Comparison of ENCODE assay signal across 14 mouse cellular contexts in the genomic region with DNA sequence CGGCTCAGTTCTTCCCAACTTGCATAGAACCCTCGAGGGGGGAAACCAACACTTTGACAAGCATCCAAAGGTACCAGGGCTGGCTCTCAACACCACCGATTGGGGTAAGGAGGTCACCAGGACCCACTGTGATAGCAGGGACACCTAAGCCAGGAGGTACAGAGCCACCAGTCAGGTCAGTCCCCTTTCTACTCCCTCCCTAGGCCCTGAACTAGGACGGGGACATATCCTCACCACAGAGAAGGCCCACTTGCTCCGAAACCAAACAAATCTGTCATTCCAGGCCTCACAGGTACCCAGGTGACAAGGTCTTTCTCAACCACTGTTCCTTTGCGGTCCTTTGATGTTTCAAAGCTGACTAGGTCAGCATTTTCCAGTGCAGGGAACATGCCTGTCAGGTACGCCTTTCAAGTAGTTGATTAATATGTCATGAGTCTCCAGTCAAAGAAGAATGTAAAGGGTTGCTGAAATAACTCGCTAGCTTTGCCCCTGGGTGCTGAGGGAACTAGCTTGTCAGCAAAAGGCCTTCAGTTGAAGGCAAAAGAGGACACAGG.
DNase-seq lines count a peak whose midpoint lies in the region; ATAC-seq lines count a peak whose summit lies in the region.
"Had no signal": no experiment of that assay in that cellular context is flagged by ENCODE, and none has a peak within 500 bp of the region (broad histone marks: within the 10 kb centered on the region; RNA-seq: fewer than 3 reads in every experiment).

No protein-coding gene starts in this region.

- H3K4me3 ChIP-seq in forebrain, embryonic 10.5 days = no peak overlapping the region
- no peak overlapping the region for H3K4me3 ChIP-seq in forebrain, embryonic 13.5 days
- no peak overlapping the region for H3K4me3 ChIP-seq in kidney, embryonic 14.5 days (ENCODE audit: low read length)
- no peak overlapping the region for H3K4me3 ChIP-seq in limb, embryonic 13.5 days
- no peak overlapping the region for H3K4me3 ChIP-seq in hindbrain, embryonic 13.5 days

- H3K27ac ChIP-seq in forebrain, embryonic 10.5 days = peak overlapping the region; percentile 90
- no peak overlapping the region for H3K27ac ChIP-seq in forebrain, embryonic 13.5 days
- peak overlapping the region; percentile 51; the same call in 1 of the 2 replicates for H3K27ac ChIP-seq in kidney, embryonic 14.5 days (ENCODE audit: low read depth, low read length)
- H3K27ac ChIP-seq in limb, embryonic 13.5 days = peak overlapping the region; percentile 61; the same call in 1 of the 2 replicates
- no peak overlapping the region for H3K27ac ChIP-seq in hindbrain, embryonic 13.5 days

- H3K4me1 ChIP-seq in forebrain, embryonic 10.5 days = peaks cover 60% of the 10 kb centered on the region
- H3K4me1 ChIP-seq in forebrain, embryonic 13.5 days = peaks cover 39% of the 10 kb centered on the region
- H3K4me1 ChIP-seq in kidney, embryonic 14.5 days (ENCODE audit: control insufficient read depth, insufficient read depth, low read length) = peaks cover 48% of the 10 kb centered on the region
- H3K4me1 ChIP-seq in limb, embryonic 13.5 days = peaks cover 82% of the 10 kb centered on the region
- H3K4me1 ChIP-seq in hindbrain, embryonic 13.5 days (replicated peaks) = peaks cover 42% of the 10 kb centered on the region

- H3K36me3 ChIP-seq in forebrain, embryonic 10.5 days (replicated peaks) = no peaks in the 10 kb centered on the region
- no peaks in the 10 kb centered on the region for H3K36me3 ChIP-seq in forebrain, embryonic 13.5 days (ENCODE audit: poor library complexity, severe bottlenecking)
- no peaks in the 10 kb centered on the region for H3K36me3 ChIP-seq in kidney, embryonic 14.5 days (ENCODE audit: control insufficient read depth, insufficient read depth, low read length)
- H3K36me3 ChIP-seq in limb, embryonic 13.5 days = no peaks in the 10 kb centered on the region
- no peaks in the 10 kb centered on the region for H3K36me3 ChIP-seq in hindbrain, embryonic 13.5 days

- no peak for DNase-seq in forebrain, embryonic 10.5 days (ENCODE audit: extremely low spot score, low spot score)
- no peak for DNase-seq in kidney, postnatal 14 days
- DNase-seq: cerebellum, adult 2 months; embryo, embryonic 11 days; kidney, adult 2 months; layer of hippocampus, adult 9-11 months; right cerebral cortex, postnatal 14 days had no signal

- no peaks in the 10 kb centered on the region for H3K9me3 ChIP-seq in forebrain, embryonic 10.5 days
- no peaks in the 10 kb centered on the region for H3K9me3 ChIP-seq in forebrain, embryonic 13.5 days (replicated peaks)
- H3K9me3 ChIP-seq in kidney, embryonic 14.5 days (ENCODE audit: control insufficient read depth, low read length) = no peaks in the 10 kb centered on the region
- no peaks in the 10 kb centered on the region for H3K9me3 ChIP-seq in limb, embryonic 13.5 days
- no peaks in the 10 kb centered on the region for H3K9me3 ChIP-seq in hindbrain, embryonic 13.5 days

- H3K4me2 ChIP-seq in forebrain, embryonic 13.5 days = no peak overlapping the region
- no peak overlapping the region for H3K4me2 ChIP-seq in kidney, embryonic 14.5 days (replicated peaks; ENCODE audit: low read depth, low read length)
- no peak overlapping the region for H3K4me2 ChIP-seq in limb, embryonic 13.5 days (replicated peaks)
- no peak overlapping the region for H3K4me2 ChIP-seq in hindbrain, embryonic 13.5 days

- WGBS in forebrain, embryonic 10.5 days = 90% methylated on average over 8 of the region's 8 CpGs
- WGBS in forebrain, embryonic 13.5 days = 90% methylated on average over 8 of the region's 8 CpGs
- 64% methylated on average over 8 of the region's 8 CpGs for WGBS in kidney, embryonic 14.5 days
- 67% methylated on average over 8 of the region's 8 CpGs for WGBS in limb, embryonic 13.5 days
- 77% methylated on average over 8 of the region's 8 CpGs for whole genome bisulfite sequencing in hindbrain, embryonic 13.5 days

- H3K9ac ChIP-seq in forebrain, embryonic 13.5 days = no peak overlapping the region
- no peak overlapping the region for H3K9ac ChIP-seq in kidney, embryonic 14.5 days (ENCODE audit: low read depth, low read length)
- H3K9ac ChIP-seq in limb, embryonic 13.5 days = no peak overlapping the region
- H3K9ac ChIP-seq in hindbrain, embryonic 13.5 days = no peak overlapping the region

- H3K27me3 ChIP-seq in forebrain, embryonic 10.5 days (ENCODE audit: poor library complexity, severe bottlenecking) = no peaks in the 10 kb centered on the region
- no peaks in the 10 kb centered on the region for H3K27me3 ChIP-seq in forebrain, embryonic 13.5 days
- no peaks in the 10 kb centered on the region for H3K27me3 ChIP-seq in kidney, embryonic 14.5 days (ENCODE audit: control insufficient read depth, insufficient read depth, low read length)
- H3K27me3 ChIP-seq in limb, embryonic 13.5 days = no peaks in the 10 kb centered on the region
- H3K27me3 ChIP-seq in hindbrain, embryonic 13.5 days = no peaks in the 10 kb centered on the region

- ATAC-seq in forebrain, embryonic 13.5 days = no peak
- no peak for ATAC-seq in kidney, embryonic 14.5 days (ENCODE audit: low FRiP score, low TSS enrichment)
- peak; percentile 65 for ATAC-seq in CD4-positive, CD25-positive, alpha-beta regulatory T cell, adult 4 months
- ATAC-seq in limb, embryonic 13.5 days (ENCODE audit: low FRiP score, low read depth) = no peak
- no peak for ATAC-seq in activated CD4-positive, CD25-positive, alpha-beta regulatory T cell, adult 4 months
- ATAC-seq in hindbrain, embryonic 13.5 days (ENCODE audit: low FRiP score) = no peak
- ATAC-seq: midbrain, embryonic 16.5 days had no signal

Comparison
In these comparisons a context has a peak if more than half of its experiments do, and no peak if none do; other contexts are left out.
1. H3K27ac ChIP-seq: peak in forebrain, embryonic 10.5 days (single experiment), kidney, embryonic 14.5 days (single experiment) and limb, embryonic 13.5 days (single experiment); none in forebrain, embryonic 13.5 days (single experiment) and hindbrain, embryonic 13.5 days (single experiment).